Mouse (Mus musculus): Measurements from ENCODE around the gene Coro2a. TPM values are rescaled to one million over a fixed set of nuclear protein-coding genes. Genes with fewer than 3 reads are reported as not detected.

Gene Coro2a
- total and polyA plus RNA-seq, 3 experiments: 0.35 to 6.8 TPM; not detected in 1

- H3K27ac ChIP-seq (ENCODE audit: control insufficient read depth, low read depth, low read length): no peak overlapping the region
- H3K27me3 ChIP-seq (ENCODE audit: control insufficient read depth in 1 of 2, insufficient read depth in 2 of 2, low read length in 2 of 2): no peaks in the 10 kb centered on the region
- no peak overlapping the region for H3K4me3 ChIP-seq (ENCODE audit: control insufficient read depth in 1 of 2, insufficient read depth in 1 of 2, low read depth in 2 of 2, low read length in 2 of 2)
- H3K4me1 ChIP-seq (ENCODE audit: control insufficient read depth in 1 of 2, insufficient read depth in 2 of 2, low read length in 2 of 2): peaks cover 8 to 31% of the 10 kb centered on the region in 2 experiments
- no peaks in the 10 kb centered on the region for H3K9me3 ChIP-seq (replicated peaks; ENCODE audit: insufficient read depth, low read length)
- TF ChIP-seq MYB (IDR thresholded peaks at IDR 0.05; ENCODE audit: low read depth, low read length) (no peak), RCOR1 (IDR thresholded peaks at IDR 0.05; ENCODE audit: low read depth, low read length) (no peak), ZC3H11A (IDR thresholded peaks at IDR 0.05; ENCODE audit: low read depth, low read length) (no peak), USF2 (IDR thresholded peaks at IDR 0.05; ENCODE audit: borderline replicate concordance in 1 of 2, insufficient read depth in 1 of 2, low read depth in 1 of 2, low read length in 2 of 2) (no peak), BHLHE40 (IDR thresholded peaks at IDR 0.05; ENCODE audit: borderline replicate concordance, low read depth, low read length) (no peak), RAD21 (IDR thresholded peaks at IDR 0.05; ENCODE audit: low read depth, low read length) (no peak), POLR2AphosphoS2 (IDR thresholded peaks at IDR 0.05; ENCODE audit: low read length) (no peak), CHD1 (IDR thresholded peaks at IDR 0.05; ENCODE audit: low read depth, low read length) (no peak), MYC (IDR thresholded peaks at IDR 0.05; ENCODE audit: low read depth, low read length) (no peak), MAX (IDR thresholded peaks at IDR 0.05; ENCODE audit: low read length) (no peak), SIN3A (IDR thresholded peaks at IDR 0.05; ENCODE audit: low read length) (no peak), NELFE (IDR thresholded peaks at IDR 0.05; ENCODE audit: low read depth, low read length) (no peak), TCF12 (IDR thresholded peaks at IDR 0.05; ENCODE audit: low read depth, low read length) (no peak)
- no peaks in the 10 kb centered on the region for H3K79me2 ChIP-seq (ENCODE audit: control insufficient read depth, insufficient read depth, low read length, poor library complexity)
- no peak for DNase-seq (ENCODE audit: low read depth, low spot score)
- H3K36me3 ChIP-seq (ENCODE audit: control insufficient read depth in 1 of 2, insufficient read depth in 2 of 2, low read length in 2 of 2): peaks cover 0 to 22% of the 10 kb centered on the region in 2 experiments; a peak in 2 of 4 replicates
- H3K9ac ChIP-seq (ENCODE audit: control insufficient read depth, low read depth, low read length, poor library complexity, severe bottlenecking): no peak overlapping the region
Measured at GRCm38 (mm10) chr4:46569671-46570070, 32.3 kb downstream of the Coro2a start.

DNA sequence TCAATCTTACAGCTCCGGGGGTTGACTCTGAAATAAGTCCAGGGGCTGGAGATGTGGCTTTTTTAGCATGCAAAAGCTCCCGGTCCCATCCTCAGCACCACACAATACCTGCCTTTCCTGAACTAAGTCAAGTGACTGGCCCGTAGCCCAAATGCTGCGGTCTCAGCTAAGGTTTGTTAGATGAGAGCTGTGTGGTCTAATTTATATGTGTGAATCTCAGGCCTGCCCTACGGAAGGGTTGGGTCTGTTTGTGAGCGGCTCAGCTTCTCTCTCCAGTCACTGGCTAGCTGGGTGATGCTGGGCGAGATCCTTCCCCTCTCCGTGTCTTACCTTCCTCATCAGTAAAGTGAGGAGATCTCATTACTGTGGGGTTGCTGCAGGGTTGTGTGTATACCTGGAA is 33.8 kb downstream of the Coro2a start:
- Histone ChIP-seq H3K4me1 (ENCODE audit: control insufficient read depth in 1 of 2, insufficient read depth in 2 of 2, low read length in 2 of 2) (peaks cover 20 to 38% of the 10 kb centered on the region in 2 experiments), H3K9ac (ENCODE audit: control insufficient read depth, low read depth, low read length, poor library complexity, severe bottlenecking) (no peak overlapping the region), H3K9me3 (replicated peaks; ENCODE audit: insufficient read depth, low read length) (no peaks in the 10 kb centered on the region), H3K4me3 (ENCODE audit: control insufficient read depth in 1 of 2, insufficient read depth in 1 of 2, low read depth in 2 of 2, low read length in 2 of 2) (no peak overlapping the region), H3K27ac (ENCODE audit: control insufficient read depth, low read depth, low read length) (no peak overlapping the region), H3K27me3 (ENCODE audit: control insufficient read depth in 1 of 2, insufficient read depth in 2 of 2, low read length in 2 of 2) (no peaks in the 10 kb centered on the region), H3K36me3 (ENCODE audit: control insufficient read depth in 1 of 2, insufficient read depth in 2 of 2, low read length in 2 of 2) (peaks cover 0 to 27% of the 10 kb centered on the region in 2 experiments; a peak in 2 of 4 replicates), H3K79me2 (ENCODE audit: control insufficient read depth, insufficient read depth, low read length, poor library complexity) (no peaks in the 10 kb centered on the region)
- TF ChIP-seq ZC3H11A (IDR thresholded peaks at IDR 0.05; ENCODE audit: low read depth, low read length): no peak
- no peak for TF ChIP-seq USF2 (IDR thresholded peaks at IDR 0.05; ENCODE audit: borderline replicate concordance in 1 of 2, insufficient read depth in 1 of 2, low read depth in 1 of 2, low read length in 2 of 2)
- no peak for TF ChIP-seq ETS1 (IDR thresholded peaks at IDR 0.05; ENCODE audit: low read depth, low read length)
- TF ChIP-seq CTCF (IDR thresholded peaks at IDR 0.05 in 2 of 3, conservative IDR thresholded peaks at IDR 0.05 in 1 of 3; ENCODE audit: control insufficient read depth in 1 of 3, insufficient read depth in 1 of 3, low read depth in 2 of 3, low read length in 3 of 3, poor library complexity in 1 of 3, severe bottlenecking in 1 of 3): no peak
- no peak for TF ChIP-seq CHD2 (IDR thresholded peaks at IDR 0.05; ENCODE audit: low read length)
- TF ChIP-seq MEF2A (IDR thresholded peaks at IDR 0.05; ENCODE audit: extremely low read depth, insufficient replicate concordance, low read depth, low read length, poor library complexity, severe bottlenecking): no peak
- TF ChIP-seq TBP (IDR thresholded peaks at IDR 0.05; ENCODE audit: low read depth, low read length): no peak
- TF ChIP-seq MYB (IDR thresholded peaks at IDR 0.05; ENCODE audit: low read depth, low read length): no peak
- TF ChIP-seq UBTF (IDR thresholded peaks at IDR 0.05; ENCODE audit: borderline replicate concordance, insufficient read depth, low read depth, low read length): no peak
- no peak for TF ChIP-seq SMC3 (IDR thresholded peaks at IDR 0.05; ENCODE audit: low read depth, low read length)
- TF ChIP-seq JUND (IDR thresholded peaks at IDR 0.05; ENCODE audit: low read depth, low read length): no peak
- no peak for TF ChIP-seq MXI1 (IDR thresholded peaks at IDR 0.05; ENCODE audit: low read depth, low read length)
- no peak for TF ChIP-seq POLR2AphosphoS2 (IDR thresholded peaks at IDR 0.05; ENCODE audit: low read length)
- no peak for TF ChIP-seq MAFK (IDR thresholded peaks at IDR 0.05; ENCODE audit: borderline replicate concordance, low read depth, low read length)
- TF ChIP-seq ZKSCAN1 (IDR thresholded peaks at IDR 0.05; ENCODE audit: low read depth, low read length): no peak
- no peak for TF ChIP-seq E2F4 (IDR thresholded peaks at IDR 0.05; ENCODE audit: borderline replicate concordance, low read depth, low read length)
- DNase-seq (ENCODE audit: low read depth, low spot score): no peak
